Mouse (Mus musculus) CH12.LX (cell line): Measurements from ENCODE around the gene Polr2l.

ENCODE experiments used
- CHD2 ChIP-seq: IDR thresholded peaks from 2 replicates; pipeline ENCODE4 v1.6.1; 2011; ENCODE audit warnings: low read length, improper control_type of control experiment
- CTCF ChIP-seq, 2 experiments: IDR thresholded peaks in 1 of 2; conservative IDR thresholded peaks in 1 of 2; 2 replicates each; pipeline ENCODE4 v1.5.1; 2011 to 2012; ENCODE audit warnings: low read depth in 2 of 2, low read length in 2 of 2, improper control_type of control experiment in 1 of 2, inconsistent platforms in 1 of 2, mild to moderate bottlenecking in 1 of 2, moderate library complexity in 1 of 2
- ELF1 ChIP-seq: IDR thresholded peaks from 2 replicates; pipeline ENCODE4 v1.6.1; 2014; ENCODE audit warnings: low read depth, mild to moderate bottlenecking, inconsistent platforms, low read length, improper control_type of control experiment
- ETS1 ChIP-seq: conservative IDR thresholded peaks from 2 replicates; pipeline ENCODE4 v1.6.1; 2012; ENCODE audit warnings: low read depth, mild to moderate bottlenecking, inconsistent platforms, low read length, improper control_type of control experiment, moderate library complexity
- IRF4 ChIP-seq: IDR thresholded peaks from 2 replicates; pipeline ENCODE4 v1.6.1; 2014; ENCODE audit warnings: low read depth, mild to moderate bottlenecking, inconsistent platforms, low read length, improper control_type of control experiment
- MAX ChIP-seq: IDR thresholded peaks from 2 replicates; pipeline ENCODE4 v1.6.1; 2011; ENCODE audit warnings: low read length, improper control_type of control experiment
- MEF2A ChIP-seq: IDR thresholded peaks from 2 replicates; pipeline ENCODE4 v1.6.1; 2014; ENCODE audit warnings: low read depth, mild to moderate bottlenecking, inconsistent platforms, low read length, improper control_type of control experiment, borderline replicate concordance
- POLR2A ChIP-seq: IDR thresholded peaks from 2 replicates; pipeline ENCODE4 v1.6.1; 2011; ENCODE audit warnings: low read depth, mild to moderate bottlenecking, improper control_type of control experiment, low read length
- RCOR1 ChIP-seq: conservative IDR thresholded peaks from 2 replicates; pipeline ENCODE4 v1.6.1; 2012; ENCODE audit warnings: low read depth, mild to moderate bottlenecking, inconsistent platforms, low read length, improper control_type of control experiment
- SIN3A ChIP-seq: IDR thresholded peaks from 2 replicates; pipeline ENCODE4 v1.6.1; 2012; ENCODE audit warnings: low read length, improper control_type of control experiment, inconsistent platforms
- TCF12 ChIP-seq: IDR thresholded peaks from 2 replicates; pipeline ENCODE4 v1.6.1; 2014; ENCODE audit warnings: low read depth, mild to moderate bottlenecking, inconsistent platforms, low read length, improper control_type of control experiment
- UBTF ChIP-seq: IDR thresholded peaks from 2 replicates; pipeline ENCODE4 v1.6.1; 2012; ENCODE audit warnings: low read depth, mild to moderate bottlenecking, inconsistent platforms, low read length, improper control_type of control experiment, moderate library complexity
- USF1 ChIP-seq: IDR thresholded peaks from 2 replicates; pipeline ENCODE4 v1.6.1; 2014; ENCODE audit warnings: low read depth, mild to moderate bottlenecking, inconsistent platforms, low read length, improper control_type of control experiment

DNA sequence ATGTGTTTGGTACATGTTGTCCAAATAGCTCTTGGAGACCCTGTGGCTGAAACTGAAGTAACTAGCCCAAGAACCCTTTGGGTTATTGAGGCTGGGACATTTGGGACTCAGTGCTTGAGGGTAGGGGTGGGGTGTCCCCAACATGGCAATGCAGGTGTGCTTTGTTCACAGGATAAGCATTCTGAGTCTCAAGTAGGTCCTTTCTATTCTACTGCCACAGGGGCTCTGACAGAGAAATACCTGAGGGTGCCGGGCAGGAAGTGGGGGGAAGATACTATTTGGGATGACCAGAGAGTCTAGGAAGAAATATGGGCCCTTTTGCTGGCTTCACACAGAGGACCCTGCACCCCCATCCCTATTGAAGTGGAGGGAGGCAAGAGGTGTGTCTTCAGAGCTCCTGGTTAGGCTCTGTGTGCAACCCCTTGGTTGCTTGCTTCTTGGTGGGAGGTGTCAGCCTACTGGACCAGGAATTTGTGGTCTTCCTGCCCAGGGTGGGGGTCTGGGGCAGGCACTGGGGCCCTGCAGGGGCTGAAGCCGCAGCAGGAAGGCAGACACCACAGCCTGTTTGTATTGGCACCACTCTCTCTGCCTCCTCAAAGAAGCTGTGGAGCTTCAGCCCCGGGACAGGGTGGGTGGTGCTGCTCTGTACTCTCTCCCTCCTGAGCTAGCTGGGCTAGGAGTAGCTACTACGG lies 2.8 kb upstream of the Polr2l start:
- TF ChIP-seq CTCF (conservative IDR thresholded peaks at IDR 0.05 in 1 of 2, IDR thresholded peaks at IDR 0.05 in 1 of 2; ENCODE audit: low read depth in 2 of 2, low read length in 2 of 2) (no peak), IRF4 (no peak), SIN3A (no peak), RCOR1 (no peak), MAX (no peak), MEF2A (no peak), POLR2A (no peak), USF1 (no peak), UBTF (no peak), CHD2 (no peak), ETS1 (no peak), ELF1 (no peak), TCF12 (no peak)
